Mouse (Mus musculus): ENCODE results near the gene Zc3h12d. TPM values are rescaled to one million over a fixed set of nuclear protein-coding genes. Genes with fewer than 3 reads are reported as not detected.
A peak's percentile ranks its signal among the peaks of the same experiment; 100 is the strongest.

Gene Zc3h12d
- total and polyA plus RNA-seq, 3 experiments, result 11.8 to 28.0 (median 16.3) TPM

DNA sequence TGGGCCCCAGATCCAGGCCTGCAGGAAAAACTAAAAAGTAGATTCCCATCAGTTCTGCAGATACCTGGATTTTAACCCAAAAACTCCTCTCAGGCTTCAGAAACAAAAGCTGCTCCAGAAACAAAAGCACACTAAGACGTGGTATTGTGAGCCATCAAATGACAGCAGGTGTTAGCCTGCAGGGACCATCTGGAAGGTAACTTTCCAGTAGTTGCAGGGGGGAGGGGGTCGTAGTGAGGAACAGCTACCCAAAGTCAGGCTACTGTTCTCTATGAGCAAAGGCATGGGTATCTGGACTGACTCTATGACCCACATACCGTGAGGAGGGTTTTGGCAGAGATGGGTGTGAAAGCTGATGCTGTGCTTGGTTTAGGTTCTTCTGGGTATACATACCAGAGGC is 8.5 kb downstream of the Zc3h12d start:
- no peaks in the 10 kb centered on the region for H3K9me3 ChIP-seq (replicated peaks; ENCODE audit: low read length)
- H3K4me3 ChIP-seq (replicated peaks in 1 of 3; ENCODE audit: low read depth in 2 of 3, low read length in 2 of 3, poor library complexity in 1 of 3), result peak overlapping the region; percentile 49 to 63 (median 59)
- H3K27me3 ChIP-seq (replicated peaks), result no peaks in the 10 kb centered on the region
- peaks cover 26 to 75% of the 10 kb centered on the region in 2 experiments for H3K4me1 ChIP-seq (ENCODE audit: control insufficient read depth in 1 of 2, insufficient read depth in 2 of 2)
- DNase-seq (ENCODE audit: extremely low read depth), result peak; percentile 51
- H3K9ac ChIP-seq (ENCODE audit: insufficient read depth, low read depth), result peak overlapping the region; percentile 67
- TF ChIP-seq POLR2A (IDR thresholded peaks at IDR 0.05; ENCODE audit: low read depth, low read length), result no peak
- peak; percentile 79 for TF ChIP-seq CHD1 (IDR thresholded peaks at IDR 0.05; ENCODE audit: low read depth, low read length)
- TF ChIP-seq TCF12 (IDR thresholded peaks at IDR 0.05; ENCODE audit: low read depth, low read length), result peak; percentile 46; the same call in 1 of the 2 replicates
- 0 out of 2 replicates have a peak, but pooled peaks have one; percentile 38 for TF ChIP-seq TBP (conservative IDR thresholded peaks at IDR 0.05; ENCODE audit: low read depth, low read length)
- TF ChIP-seq EP300 (IDR thresholded peaks at IDR 0.05; ENCODE audit: low read length), result no peak
- no peak for TF ChIP-seq MAX (IDR thresholded peaks at IDR 0.05; ENCODE audit: low read length)
- TF ChIP-seq GABPA (IDR thresholded peaks at IDR 0.05; ENCODE audit: insufficient replicate concordance, low read depth, low read length), result no peak
- no peak for TF ChIP-seq E2F4 (IDR thresholded peaks at IDR 0.05; ENCODE audit: insufficient replicate concordance, low read depth, low read length)
- peaks cover 0 to 23% of the 10 kb centered on the region in 2 experiments for H3K36me3 ChIP-seq (replicated peaks in 1 of 2; ENCODE audit: control insufficient read depth in 1 of 2, insufficient read depth in 1 of 2, low read length in 1 of 2)
- peak overlapping the region; percentile 93 for H3K4me2 ChIP-seq (ENCODE audit: insufficient read depth, low read depth, poor library complexity, severe bottlenecking)
- H3K27ac ChIP-seq (ENCODE audit: insufficient read depth, low read depth), result peak overlapping the region; percentile 78
- H3K79me2 ChIP-seq (replicated peaks; ENCODE audit: control insufficient read depth, extremely low read depth, insufficient read depth, poor library complexity, severe bottlenecking), result peaks cover 33% of the 10 kb centered on the region
- in situ Hi-C loops (cut with MboI; ENCODE audit: low pct_ligation_motif_present, low pct_unique_long_range_greater_than_20kb, low sequenced_read_pairs), result loop anchor here (25.0 kb wide), 1 partner anchor 1122 kb away; no protein-coding TSS in a partner anchor
- dilution Hi-C loops (cut with MboI; ENCODE audit: extremely low pct_ligation_motif_present, extremely low pct_unique_long_range_greater_than_20kb, low sequenced_read_pairs), result no loop called here

DNA sequence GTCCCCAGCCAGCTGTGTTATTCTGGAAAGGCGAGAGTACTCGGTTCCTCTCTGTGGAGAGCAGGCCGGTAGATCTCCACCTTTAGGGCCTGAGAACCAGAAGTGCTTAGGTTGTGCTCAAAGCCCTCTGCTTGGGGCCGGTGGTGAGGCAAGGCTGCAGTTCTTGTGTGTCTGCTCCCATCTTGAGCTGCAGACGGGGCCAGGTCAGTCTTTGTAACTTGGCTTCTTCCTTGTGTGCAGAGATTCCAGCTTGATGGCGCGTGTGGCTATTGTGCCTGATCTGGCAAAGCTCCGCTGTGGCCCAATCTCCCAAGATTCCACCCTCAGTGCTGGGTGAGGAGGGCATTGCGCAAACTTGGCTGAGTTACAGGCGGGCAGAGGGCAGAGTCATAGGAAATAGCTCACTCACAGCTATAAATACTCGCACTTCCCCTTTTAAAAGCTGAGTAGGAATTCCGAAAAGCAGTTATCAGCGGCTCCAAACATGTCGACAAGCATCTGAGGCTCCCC is 9.4 kb downstream of the Zc3h12d start:
- Histone ChIP-seq H3K27ac (ENCODE audit: insufficient read depth, low read depth) (peak overlapping the region; percentile 78), H3K4me2 (ENCODE audit: insufficient read depth, low read depth, poor library complexity, severe bottlenecking) (peak overlapping the region; percentile 93), H3K9ac (ENCODE audit: insufficient read depth, low read depth) (peak overlapping the region; percentile 67), H3K36me3 (replicated peaks in 1 of 2; ENCODE audit: control insufficient read depth in 1 of 2, insufficient read depth in 1 of 2, low read length in 1 of 2) (peaks cover 0 to 24% of the 10 kb centered on the region in 2 experiments), H3K9me3 (replicated peaks; ENCODE audit: low read length) (no peaks in the 10 kb centered on the region), H3K4me3 (replicated peaks in 1 of 3; ENCODE audit: low read depth in 2 of 3, low read length in 2 of 3, poor library complexity in 1 of 3) (peak overlapping the region; percentile 49 to 63 (median 59)), H3K27me3 (replicated peaks) (no peaks in the 10 kb centered on the region), H3K4me1 (ENCODE audit: control insufficient read depth in 1 of 2, insufficient read depth in 2 of 2) (peaks cover 29 to 75% of the 10 kb centered on the region in 2 experiments), H3K79me2 (replicated peaks; ENCODE audit: control insufficient read depth, extremely low read depth, insufficient read depth, poor library complexity, severe bottlenecking) (peaks cover 33% of the 10 kb centered on the region)
- DNase-seq (ENCODE audit: extremely low read depth), result peak; percentile 43
- dilution Hi-C loops (cut with MboI; ENCODE audit: extremely low pct_ligation_motif_present, extremely low pct_unique_long_range_greater_than_20kb, low sequenced_read_pairs) (no loop called here), in situ Hi-C loops (cut with MboI; ENCODE audit: low pct_ligation_motif_present, low pct_unique_long_range_greater_than_20kb, low sequenced_read_pairs) (loop anchor here (25.0 kb wide), 1 partner anchor 1121 kb away; no protein-coding TSS in a partner anchor)
- TF ChIP-seq UBTF (IDR thresholded peaks at IDR 0.05; ENCODE audit: low read depth, low read length) (no peak), BHLHE40 (IDR thresholded peaks at IDR 0.05; ENCODE audit: low read depth, low read length) (no peak), IRF4 (IDR thresholded peaks at IDR 0.05; ENCODE audit: low read depth, low read length) (no peak), EP300 (IDR thresholded peaks at IDR 0.05; ENCODE audit: low read length) (peak; percentile 14), ZNF384 (IDR thresholded peaks at IDR 0.05; ENCODE audit: low read depth, low read length) (no peak), RCOR1 (conservative IDR thresholded peaks at IDR 0.05; ENCODE audit: low read depth, low read length) (no peak), MEF2A (IDR thresholded peaks at IDR 0.05; ENCODE audit: borderline replicate concordance, low read depth, low read length) (peak; percentile 81), SIN3A (IDR thresholded peaks at IDR 0.05; ENCODE audit: low read length) (peak; percentile 37; the same call in 1 of the 2 replicates), MXI1 (IDR thresholded peaks at IDR 0.05; ENCODE audit: low read depth, low read length) (0 out of 2 replicates have a peak, but pooled peaks have one; percentile 44), JUN (IDR thresholded peaks at IDR 0.05; ENCODE audit: insufficient read depth, low read depth, low read length) (no peak), ZMIZ1 (IDR thresholded peaks at IDR 0.05; ENCODE audit: low read depth, low read length) (0 out of 2 replicates have a peak, but pooled peaks have one; percentile 1), TBP (conservative IDR thresholded peaks at IDR 0.05; ENCODE audit: low read depth, low read length) (no peak), SMC3 (IDR thresholded peaks at IDR 0.05; ENCODE audit: low read depth, low read length) (no peak), ETS1 (conservative IDR thresholded peaks at IDR 0.05; ENCODE audit: low read depth, low read length) (peak; percentile 29), CHD2 (IDR thresholded peaks at IDR 0.05; ENCODE audit: low read length) (no peak), POLR2A (IDR thresholded peaks at IDR 0.05; ENCODE audit: low read depth, low read length) (0 out of 2 replicates have a peak, but pooled peaks have one; percentile 28), MAX (IDR thresholded peaks at IDR 0.05; ENCODE audit: low read length) (no peak)
